Mouse (Mus musculus): ENCODE measurements around the gene Renbp.

Renbp gene

GRCm38 (mm10) chrX:73897959-73898358 lies 32.7 kb downstream of the Renbp start:
- Histone ChIP-seq H3K36me3 (ENCODE audit: control insufficient read depth, insufficient read depth, low read length, poor library complexity, severe bottlenecking) (peaks cover 14% of the 10 kb centered on the region; the same call in 1 of the 2 replicates), H3K27me3 (ENCODE audit: control insufficient read depth, insufficient read depth, low read length, poor library complexity, severe bottlenecking) (no peaks in the 10 kb centered on the region)
- DNase-seq (ENCODE audit: low read depth, low spot score): no peak

GRCm38 (mm10) chrX:73895719-73896118 lies 34.9 kb downstream of the Renbp start, which contains the start of gene L1cam:
TSS of gene L1cam (minus strand) at chrX:73896105.
- peak; percentile 65 for DNase-seq (ENCODE audit: low read depth, low spot score)
- H3K27me3 ChIP-seq (ENCODE audit: control insufficient read depth, insufficient read depth, low read length, poor library complexity, severe bottlenecking): no peaks in the 10 kb centered on the region
- H3K36me3 ChIP-seq (ENCODE audit: control insufficient read depth, insufficient read depth, low read length, poor library complexity, severe bottlenecking): peaks cover 14% of the 10 kb centered on the region; the same call in 1 of the 2 replicates

DNA sequence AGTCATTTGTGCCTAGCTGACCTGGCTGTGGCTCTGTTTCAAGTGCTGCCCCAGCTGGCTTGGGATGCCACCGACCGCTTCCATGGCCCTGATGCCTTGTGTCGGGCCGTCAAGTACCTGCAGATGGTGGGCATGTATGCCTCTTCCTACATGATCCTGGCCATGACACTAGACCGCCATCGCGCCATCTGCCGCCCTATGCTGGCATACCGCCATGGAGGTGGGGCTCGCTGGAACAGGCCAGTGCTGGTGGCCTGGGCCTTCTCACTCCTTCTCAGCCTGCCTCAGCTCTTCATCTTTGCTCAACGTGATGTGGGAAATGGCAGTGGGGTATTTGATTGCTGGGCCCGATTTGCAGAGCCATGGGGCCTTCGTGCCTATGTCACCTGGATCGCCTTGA lies 37.8 kb downstream of the Renbp start:
- Histone ChIP-seq H3K27me3 (ENCODE audit: control insufficient read depth, insufficient read depth, low read length, poor library complexity, severe bottlenecking) (no peaks in the 10 kb centered on the region), H3K36me3 (ENCODE audit: control insufficient read depth, insufficient read depth, low read length, poor library complexity, severe bottlenecking) (peaks cover 11% of the 10 kb centered on the region; the same call in 1 of the 2 replicates)
- no peak for DNase-seq (ENCODE audit: low read depth, low spot score)

DNA sequence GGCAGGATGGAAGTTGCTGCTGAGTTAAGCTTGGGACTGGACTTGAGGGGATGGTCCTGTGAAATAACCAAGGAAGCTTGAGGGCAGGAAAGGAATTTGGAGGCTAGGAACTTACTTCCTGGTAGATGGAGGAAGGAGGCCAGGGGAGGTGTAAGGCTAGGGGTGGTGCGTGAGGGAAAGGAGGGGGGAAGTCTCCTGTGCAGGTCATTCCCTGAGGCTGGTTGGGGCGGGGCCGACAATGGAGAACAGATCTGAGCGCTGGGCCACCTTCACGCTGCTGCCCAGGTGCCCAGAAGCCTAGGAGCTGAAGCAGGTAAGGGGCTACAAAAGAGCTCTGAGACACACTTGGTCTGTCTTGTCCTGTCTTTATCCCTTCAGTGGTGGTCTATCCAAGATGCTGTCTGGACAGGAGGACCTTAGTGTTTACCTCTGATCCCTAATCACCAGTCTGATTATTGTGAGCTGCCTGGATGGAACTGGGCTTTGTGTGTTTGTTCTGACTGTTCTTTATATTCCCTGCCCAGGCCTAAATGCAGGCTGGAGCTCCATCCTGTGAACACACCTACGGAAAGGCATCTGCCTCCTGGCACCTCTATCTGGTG lies 39.0 kb downstream of the Renbp start, which contains the start of gene Avpr2:
Gene Avpr2, plus strand, starts transcription at position 552 of the 602 bp plus-strand sequence.
- H3K27me3 ChIP-seq (ENCODE audit: control insufficient read depth, insufficient read depth, low read length, poor library complexity, severe bottlenecking): no peaks in the 10 kb centered on the region
- H3K36me3 ChIP-seq (ENCODE audit: control insufficient read depth, insufficient read depth, low read length, poor library complexity, severe bottlenecking): peaks cover 9% of the 10 kb centered on the region; the same call in 1 of the 2 replicates
- DNase-seq (ENCODE audit: low read depth, low spot score): no peak

DNA sequence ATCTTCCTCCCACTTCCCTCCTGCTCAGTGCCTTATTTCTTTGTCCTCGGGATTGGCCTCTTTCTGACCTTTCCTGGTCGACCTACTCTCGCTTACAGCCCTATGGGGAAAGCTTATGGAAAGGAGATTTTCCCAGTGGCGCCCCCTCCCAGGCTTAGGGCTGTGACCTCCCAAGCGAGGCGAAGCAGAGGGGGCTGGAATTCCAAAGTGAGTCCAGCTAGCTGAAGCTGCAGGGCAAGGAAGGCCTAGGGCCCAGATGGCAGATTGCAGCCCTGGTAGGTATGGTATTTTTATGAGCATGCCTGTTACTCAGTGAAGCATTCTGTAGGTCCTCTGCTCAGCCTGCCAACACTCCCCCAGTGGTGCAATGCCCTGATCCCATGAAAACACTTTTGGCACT lies 49.2 kb downstream of the Renbp start:
- DNase-seq (ENCODE audit: low read depth, low spot score): no peak
- no peaks in the 10 kb centered on the region for H3K36me3 ChIP-seq (ENCODE audit: control insufficient read depth, insufficient read depth, low read length, poor library complexity, severe bottlenecking)
- no peaks in the 10 kb centered on the region for H3K27me3 ChIP-seq (ENCODE audit: control insufficient read depth, insufficient read depth, low read length, poor library complexity, severe bottlenecking)

DNA sequence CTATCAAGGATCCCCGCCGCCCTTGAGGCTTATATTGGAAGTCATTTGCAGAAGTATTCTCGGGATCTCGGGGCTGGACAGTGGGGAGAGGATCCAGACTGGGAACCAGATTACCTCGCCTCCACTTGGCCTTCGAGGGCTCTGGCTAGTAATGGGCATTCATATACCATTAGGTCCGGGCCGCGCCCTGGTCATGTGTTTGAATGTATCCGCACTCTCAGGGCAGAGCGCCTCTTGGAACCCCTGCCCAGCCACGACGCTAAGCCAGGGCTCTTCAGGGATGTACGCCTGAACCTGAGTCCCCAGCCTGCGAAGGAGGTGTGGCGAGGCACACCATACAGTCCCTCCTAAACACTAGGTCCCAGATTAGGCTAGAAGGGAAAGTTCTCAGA lies 49.6 kb downstream of the Renbp start:
- DNase-seq (ENCODE audit: low read depth, low spot score): no peak
- H3K36me3 ChIP-seq (ENCODE audit: control insufficient read depth, insufficient read depth, low read length, poor library complexity, severe bottlenecking): no peaks in the 10 kb centered on the region
- no peaks in the 10 kb centered on the region for H3K27me3 ChIP-seq (ENCODE audit: control insufficient read depth, insufficient read depth, low read length, poor library complexity, severe bottlenecking)

DNA sequence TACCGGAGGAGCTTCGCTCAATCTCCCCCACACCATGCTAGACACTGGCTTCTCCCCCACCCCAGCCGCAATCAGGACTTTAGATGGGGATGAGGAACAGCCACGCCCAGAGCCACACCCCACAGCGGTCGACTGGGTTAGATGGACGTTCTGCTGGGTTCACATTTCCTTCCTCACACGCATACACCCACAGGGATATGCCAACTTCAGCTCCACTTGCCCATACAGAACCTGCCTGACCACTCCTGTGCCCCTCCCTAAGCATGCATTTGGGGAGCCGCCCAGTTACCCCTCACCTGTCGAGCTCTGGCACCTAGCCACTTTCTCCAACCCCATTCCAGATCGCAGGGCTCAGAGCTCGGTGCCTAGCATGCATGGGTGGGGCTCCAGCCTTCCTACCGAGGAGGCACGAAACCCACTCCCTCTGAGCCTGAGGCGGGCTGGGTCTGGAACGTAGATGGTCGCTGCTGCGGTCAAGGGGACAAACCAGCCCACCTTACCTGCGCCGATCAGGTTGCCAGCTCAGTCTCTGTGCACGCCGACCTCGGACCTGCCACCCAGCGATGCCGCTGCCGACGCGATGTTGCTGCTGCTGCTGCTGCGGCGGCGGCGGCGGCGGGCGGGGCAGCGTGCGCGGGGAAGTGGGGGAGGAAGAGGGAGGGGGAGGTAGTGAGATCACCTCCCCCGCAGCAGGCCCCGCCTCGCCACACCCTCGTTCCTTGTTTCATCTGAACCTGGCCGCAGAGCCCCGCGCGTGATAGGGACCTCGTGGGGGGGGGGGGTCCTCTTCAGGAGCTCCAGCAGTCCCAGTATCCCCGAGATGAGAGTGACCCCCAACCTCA lies 50.2 kb downstream of the Renbp start:
- peak; percentile 73 for DNase-seq (ENCODE audit: low read depth, low spot score)
- Histone ChIP-seq H3K36me3 (ENCODE audit: control insufficient read depth, insufficient read depth, low read length, poor library complexity, severe bottlenecking) (no peaks in the 10 kb centered on the region), H3K27me3 (ENCODE audit: control insufficient read depth, insufficient read depth, low read length, poor library complexity, severe bottlenecking) (no peaks in the 10 kb centered on the region)

- Histone ChIP-seq H3K36me3 (ENCODE audit: control insufficient read depth, insufficient read depth, low read length, poor library complexity, severe bottlenecking) (no peaks in the 10 kb centered on the region), H3K27me3 (ENCODE audit: control insufficient read depth, insufficient read depth, low read length, poor library complexity, severe bottlenecking) (no peaks in the 10 kb centered on the region)
- no peak for DNase-seq (ENCODE audit: low read depth, low spot score)
Measured at GRCm38 (mm10) chrX:73877014-73877413, 53.6 kb downstream of the Renbp start.

DNA sequence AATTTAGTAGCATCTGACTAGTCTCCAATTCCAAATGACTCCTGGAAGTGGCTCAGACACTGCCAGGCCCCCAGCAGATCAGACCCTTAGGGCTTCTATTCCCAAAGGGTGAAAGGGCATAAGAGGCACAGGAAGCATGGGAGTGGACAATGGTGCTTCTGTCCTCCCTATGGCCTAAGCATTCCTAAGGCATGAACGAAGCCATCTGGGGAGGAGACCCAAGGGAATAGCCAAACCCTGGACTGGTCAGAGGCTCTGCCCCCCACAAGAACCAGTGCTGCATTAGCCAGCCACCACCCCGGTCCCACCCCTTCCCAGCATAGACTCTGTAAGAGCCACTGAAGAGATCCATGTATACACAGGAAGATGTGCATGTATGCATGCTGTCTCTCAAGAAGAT lies 54.8 kb downstream of the Renbp start:
- no peaks in the 10 kb centered on the region for H3K36me3 ChIP-seq (ENCODE audit: control insufficient read depth, insufficient read depth, low read length, poor library complexity, severe bottlenecking)
- DNase-seq (ENCODE audit: low read depth, low spot score): no peak
- H3K27me3 ChIP-seq (ENCODE audit: control insufficient read depth, insufficient read depth, low read length, poor library complexity, severe bottlenecking): no peaks in the 10 kb centered on the region
